8 mouse cellular contexts compared by ENCODE assay signal in genomic region chr7:143015755-143016423, GRCm38 (mm10). TPM values are rescaled to one million over a fixed set of nuclear protein-coding genes. Genes with fewer than 3 reads are reported as not detected.
DNase-seq lines count a peak whose midpoint lies in the region; ATAC-seq lines count a peak whose summit lies in the region.

No protein-coding gene starts in this region.

- DNase-seq in hindbrain, embryonic 10.5 days (ENCODE audit: low spot score): no peak
- DNase-seq in hindbrain, embryonic 11.5 days (ENCODE audit: low spot score): no peak
- peak; percentile 74 for DNase-seq in embryonic facial prominence, embryonic 14.5 days (ENCODE audit: low spot score)
- DNase-seq in heart, postnatal 10 days: peak; percentile 93
- DNase-seq in kidney, postnatal 36 days: peak; percentile 74 to 82
- peak; percentile 75 to 76 for DNase-seq in lung, adult 18-20 months
- DNase-seq in ovary, postnatal 36 days (ENCODE audit: low spot score): peak; percentile 76
- DNase-seq in embryo, embryonic 9.5 days (ENCODE audit: extremely low spot score): no peak

- no peaks in the 10 kb centered on the region for H3K36me3 ChIP-seq in hindbrain, embryonic 10.5 days
- no peaks in the 10 kb centered on the region for H3K36me3 ChIP-seq in hindbrain, embryonic 11.5 days (ENCODE audit: control insufficient read depth, insufficient read depth, low read length)
- no peaks in the 10 kb centered on the region for H3K36me3 ChIP-seq in embryonic facial prominence, embryonic 14.5 days (ENCODE audit: control insufficient read depth, insufficient read depth, low read length)

- H3K4me1 ChIP-seq in hindbrain, embryonic 10.5 days (replicated peaks): peaks cover 39% of the 10 kb centered on the region
- H3K4me1 ChIP-seq in hindbrain, embryonic 11.5 days (replicated peaks; ENCODE audit: control insufficient read depth, insufficient read depth, low read length): no peaks in the 10 kb centered on the region; the same call in 1 of the 2 replicates
- H3K4me1 ChIP-seq in embryonic facial prominence, embryonic 14.5 days (ENCODE audit: control insufficient read depth, insufficient read depth, low read length): peaks cover 15% of the 10 kb centered on the region

- no peak overlapping the region for H3K9ac ChIP-seq in hindbrain, embryonic 11.5 days (ENCODE audit: low read depth, low read length)
- H3K9ac ChIP-seq in embryonic facial prominence, embryonic 14.5 days (ENCODE audit: low read depth, low read length): no peak overlapping the region

- 4% methylated on average over 1 of the region's 1 CpGs for WGBS in hindbrain, embryonic 10.5 days
- WGBS in hindbrain, embryonic 11.5 days: 20% methylated on average over 1 of the region's 1 CpGs
- 0% methylated on average over 1 of the region's 1 CpGs for WGBS in embryonic facial prominence, embryonic 14.5 days

- H3K27ac ChIP-seq in hindbrain, embryonic 10.5 days: peak overlapping the region; percentile 50; the same call in 1 of the 2 replicates
- H3K27ac ChIP-seq in hindbrain, embryonic 11.5 days (ENCODE audit: low read depth, low read length): no peak overlapping the region
- H3K27ac ChIP-seq in embryonic facial prominence, embryonic 14.5 days (replicated peaks; ENCODE audit: low read depth, low read length): peak overlapping the region; percentile 52

- no peak overlapping the region for H3K4me2 ChIP-seq in hindbrain, embryonic 11.5 days (replicated peaks; ENCODE audit: low read depth, low read length)
- H3K4me2 ChIP-seq in embryonic facial prominence, embryonic 14.5 days (ENCODE audit: low read depth, low read length): no peak overlapping the region

- intact Hi-C loops in heart, postnatal 10 days (cut with DNase I): loop anchor here (2.0 kb wide), 1 partner anchor 19 kb away; no protein-coding TSS in a partner anchor

- no peak overlapping the region for H3K4me3 ChIP-seq in hindbrain, embryonic 10.5 days
- H3K4me3 ChIP-seq in hindbrain, embryonic 11.5 days (ENCODE audit: low read depth, low read length): no peak overlapping the region
- H3K4me3 ChIP-seq in embryonic facial prominence, embryonic 14.5 days (ENCODE audit: low read depth, low read length): no peak overlapping the region

- ATAC-seq in hindbrain, embryonic 11.5 days (ENCODE audit: low FRiP score): no peak
- ATAC-seq in embryonic facial prominence, embryonic 14.5 days (ENCODE audit: low read depth): peak; percentile 58

- H3K27me3 ChIP-seq in hindbrain, embryonic 10.5 days (ENCODE audit: insufficient read depth, poor library complexity, severe bottlenecking): no peaks in the 10 kb centered on the region
- H3K27me3 ChIP-seq in hindbrain, embryonic 11.5 days (ENCODE audit: control insufficient read depth, insufficient read depth, low read length): no peaks in the 10 kb centered on the region
- H3K27me3 ChIP-seq in embryonic facial prominence, embryonic 14.5 days (replicated peaks; ENCODE audit: control insufficient read depth, insufficient read depth, low read length): no peaks in the 10 kb centered on the region

- no peaks in the 10 kb centered on the region for H3K9me3 ChIP-seq in hindbrain, embryonic 10.5 days
- no peaks in the 10 kb centered on the region for H3K9me3 ChIP-seq in hindbrain, embryonic 11.5 days (ENCODE audit: control insufficient read depth, low read length)
- no peaks in the 10 kb centered on the region for H3K9me3 ChIP-seq in embryonic facial prominence, embryonic 14.5 days (ENCODE audit: control insufficient read depth, low read length)

RNA-seq across cellular contexts. Expression of gene Tspan32, which starts 11.0 kb away (rescaled TPM):
- polyA plus RNA-seq in hindbrain, embryonic 10.5 days (2016; fragmentation: Nextera tagmentation; extraction: Ambion mirVana): 5.2 and 6.1 TPM in 2 replicates
- 5.8 and 8.3 TPM in 2 replicates for polyA plus RNA-seq in hindbrain, embryonic 11.5 days (2014; fragmentation: Nextera tagmentation; extraction: Ambion mirVana)
- polyA plus RNA-seq in embryonic facial prominence, embryonic 14.5 days (2014; fragmentation: Nextera tagmentation; extraction: Ambion mirVana): 3.5 TPM in 2 replicates
- 1 to 10 TPM in 1 of 2 experiments, under 1 TPM in 1; 0.81 to 1.2 TPM for total RNA-seq in heart, postnatal 10 days (2021)

RNA-seq across cellular contexts. Expression of gene Cd81, which starts 36.6 kb away (rescaled TPM):
- polyA plus RNA-seq in hindbrain, embryonic 10.5 days (2016; fragmentation: Nextera tagmentation; extraction: Ambion mirVana): 238 and 265 TPM in 2 replicates
- polyA plus RNA-seq in hindbrain, embryonic 11.5 days (2014; fragmentation: Nextera tagmentation; extraction: Ambion mirVana): 263 and 264 TPM in 2 replicates
- 635 and 636 TPM in 2 replicates for polyA plus RNA-seq in embryonic facial prominence, embryonic 14.5 days (2014; fragmentation: Nextera tagmentation; extraction: Ambion mirVana)
- 100 to 1,000 TPM; 630 to 639 TPM for total RNA-seq in heart, postnatal 10 days (2021)

RNA-seq across cellular contexts. Expression of gene Ascl2, which starts 46.8 kb away (rescaled TPM):
- polyA plus RNA-seq in hindbrain, embryonic 10.5 days (2016; fragmentation: Nextera tagmentation; extraction: Ambion mirVana): 0.46 and 0.78 TPM in 2 replicates
- polyA plus RNA-seq in hindbrain, embryonic 11.5 days (2014; fragmentation: Nextera tagmentation; extraction: Ambion mirVana): 0.27 and 0.34 TPM in 2 replicates
- 0.89 and 1.00 TPM in 2 replicates for polyA plus RNA-seq in embryonic facial prominence, embryonic 14.5 days (2014; fragmentation: Nextera tagmentation; extraction: Ambion mirVana)
- total RNA-seq in heart, postnatal 10 days (2021): not detected

RNA-seq across cellular contexts. Expression of gene Tssc4, which starts 53.2 kb away (rescaled TPM):
- 130 and 134 TPM in 2 replicates for polyA plus RNA-seq in hindbrain, embryonic 10.5 days (2016; fragmentation: Nextera tagmentation; extraction: Ambion mirVana)
- 59.0 and 63.8 TPM in 2 replicates for polyA plus RNA-seq in hindbrain, embryonic 11.5 days (2014; fragmentation: Nextera tagmentation; extraction: Ambion mirVana)
- 52.2 and 66.7 TPM in 2 replicates for polyA plus RNA-seq in embryonic facial prominence, embryonic 14.5 days (2014; fragmentation: Nextera tagmentation; extraction: Ambion mirVana)
- total RNA-seq in heart, postnatal 10 days (2021): 10 to 100 TPM; 24.9 to 26.3 TPM

Comparison
In these comparisons a context has a peak if more than half of its experiments do, and no peak if none do; other contexts are left out.
1. DNase-seq: peak in embryonic facial prominence, embryonic 14.5 days (single experiment), heart, postnatal 10 days (2 of 2), kidney, postnatal 36 days (2 of 2), lung, adult 18-20 months (2 of 2) and ovary, postnatal 36 days (single experiment); none in hindbrain, embryonic 10.5 days (single experiment), hindbrain, embryonic 11.5 days (single experiment) and embryo, embryonic 9.5 days (single experiment).